13 mouse cellular contexts compared by ENCODE assay signal in genomic region chr14:48655073-48655791, GRCm38 (mm10). TPM values are rescaled to one million over a fixed set of nuclear protein-coding genes. Genes with fewer than 3 reads are reported as not detected.
DNase-seq lines count a peak whose midpoint lies in the region; ATAC-seq lines count a peak whose summit lies in the region.
"Had no signal": no experiment of that assay in that cellular context is flagged by ENCODE, and none has a peak within 500 bp of the region (broad histone marks: within the 10 kb centered on the region; RNA-seq: fewer than 3 reads in every experiment).

No protein-coding gene starts in this region.

- H3K36me3 ChIP-seq in kidney, embryonic 15.5 days, result no peaks in the 10 kb centered on the region
- H3K36me3 ChIP-seq in embryonic facial prominence, embryonic 14.5 days (ENCODE audit: control insufficient read depth, insufficient read depth, low read length), result no peaks in the 10 kb centered on the region
- H3K36me3 ChIP-seq in limb, embryonic 12.5 days, result no peaks in the 10 kb centered on the region
- H3K36me3 ChIP-seq in stomach, embryonic 15.5 days, result no peaks in the 10 kb centered on the region
- H3K36me3 ChIP-seq: embryonic facial prominence, embryonic 13.5 days had no signal

- WGBS in kidney, embryonic 15.5 days, result 1% methylated on average over 33 of the region's 33 CpGs
- 2% methylated on average over 33 of the region's 33 CpGs for WGBS in embryonic facial prominence, embryonic 14.5 days
- 1% methylated on average over 33 of the region's 33 CpGs for WGBS in limb, embryonic 12.5 days
- 2% methylated on average over 33 of the region's 33 CpGs for WGBS in stomach, embryonic 15.5 days

- DNase-seq in kidney, adult 8-10 months, result no peak
- no peak for DNase-seq in embryonic facial prominence, embryonic 14.5 days (ENCODE audit: low spot score)
- DNase-seq in layer of hippocampus, adult 8-10 months (ENCODE audit: low spot score in 2 of 2), result no peak
- DNase-seq in MN1 (ENCODE audit: low spot score), result no peak
- DNase-seq in cerebellum, postnatal 4 days (ENCODE audit: low spot score in 2 of 2), result no peak
- DNase-seq: gastrocnemius, postnatal 36 days had no signal

- no peak overlapping the region for H3K9ac ChIP-seq in kidney, embryonic 15.5 days
- no peak overlapping the region for H3K9ac ChIP-seq in embryonic facial prominence, embryonic 14.5 days (ENCODE audit: low read depth, low read length)
- no peak overlapping the region for H3K9ac ChIP-seq in limb, embryonic 12.5 days (replicated peaks)
- no peak overlapping the region for H3K9ac ChIP-seq in stomach, embryonic 15.5 days
- H3K9ac ChIP-seq: embryonic facial prominence, embryonic 13.5 days had no signal

- H3K4me1 ChIP-seq in kidney, embryonic 15.5 days, result peaks cover 18% of the 10 kb centered on the region
- no peaks in the 10 kb centered on the region for H3K4me1 ChIP-seq in embryonic facial prominence, embryonic 14.5 days (ENCODE audit: control insufficient read depth, insufficient read depth, low read length)
- peaks cover 15% of the 10 kb centered on the region for H3K4me1 ChIP-seq in limb, embryonic 12.5 days (replicated peaks)
- 0 out of 2 replicates have a peak, but pooled peaks cover 3% of the 10 kb centered on the region for H3K4me1 ChIP-seq in stomach, embryonic 15.5 days

- H3K27me3 ChIP-seq in kidney, embryonic 15.5 days, result peaks cover 100% of the 10 kb centered on the region
- H3K27me3 ChIP-seq in embryonic facial prominence, embryonic 14.5 days (replicated peaks; ENCODE audit: control insufficient read depth, insufficient read depth, low read length), result peaks cover 99% of the 10 kb centered on the region
- peaks cover 96% of the 10 kb centered on the region for H3K27me3 ChIP-seq in limb, embryonic 12.5 days
- H3K27me3 ChIP-seq in stomach, embryonic 15.5 days (replicated peaks), result peaks cover 94% of the 10 kb centered on the region

- H3K27ac ChIP-seq in kidney, embryonic 15.5 days, result no peak overlapping the region
- no peak overlapping the region for H3K27ac ChIP-seq in embryonic facial prominence, embryonic 14.5 days (replicated peaks; ENCODE audit: low read depth, low read length)
- H3K27ac ChIP-seq in limb, embryonic 12.5 days, result no peak overlapping the region
- H3K27ac ChIP-seq in stomach, embryonic 15.5 days, result no peak overlapping the region
- H3K27ac ChIP-seq: embryonic facial prominence, embryonic 13.5 days had no signal

- ATAC-seq in kidney, embryonic 15.5 days (replicated peaks; ENCODE audit: low FRiP score), result peak; percentile 15; the same call in 1 of the 2 replicates
- ATAC-seq in embryonic facial prominence, embryonic 14.5 days (ENCODE audit: low read depth), result 0 out of 2 replicates have a peak, but pooled peaks have one; percentile 19
- peak; percentile 31; the same call in 1 of the 2 replicates for ATAC-seq in limb, embryonic 12.5 days (ENCODE audit: insufficient number of reproducible peaks, insufficient read depth, low FRiP score, low TSS enrichment, low read depth)
- ATAC-seq in stomach, embryonic 15.5 days (ENCODE audit: insufficient read depth, low FRiP score, low read depth), result no peak
- ATAC-seq: lung, postnatal 0 days; Patski had no signal

- H3K4me3 ChIP-seq in kidney, embryonic 15.5 days (replicated peaks), result no peak overlapping the region
- no peak overlapping the region for H3K4me3 ChIP-seq in embryonic facial prominence, embryonic 14.5 days (ENCODE audit: low read depth, low read length)
- H3K4me3 ChIP-seq in limb, embryonic 12.5 days (replicated peaks), result no peak overlapping the region; the same call in 1 of the 2 replicates
- no peak overlapping the region for H3K4me3 ChIP-seq in stomach, embryonic 15.5 days (replicated peaks)
- H3K4me3 ChIP-seq: embryonic facial prominence, embryonic 13.5 days had no signal

- no peak overlapping the region for H3K4me2 ChIP-seq in kidney, embryonic 15.5 days
- peak overlapping the region; percentile 18; the same call in 1 of the 2 replicates for H3K4me2 ChIP-seq in embryonic facial prominence, embryonic 14.5 days (ENCODE audit: low read depth, low read length)
- peak overlapping the region; percentile 26 for H3K4me2 ChIP-seq in limb, embryonic 12.5 days
- 0 out of 2 replicates have a peak overlapping the region, but pooled peaks have one; percentile 16 for H3K4me2 ChIP-seq in stomach, embryonic 15.5 days
- H3K4me2 ChIP-seq: embryonic facial prominence, embryonic 13.5 days had no signal

- H3K9me3 ChIP-seq in kidney, embryonic 15.5 days (replicated peaks), result no peaks in the 10 kb centered on the region
- H3K9me3 ChIP-seq in embryonic facial prominence, embryonic 14.5 days (ENCODE audit: control insufficient read depth, low read length), result no peaks in the 10 kb centered on the region
- H3K9me3 ChIP-seq in limb, embryonic 12.5 days, result no peaks in the 10 kb centered on the region
- H3K9me3 ChIP-seq in stomach, embryonic 15.5 days, result no peaks in the 10 kb centered on the region
- H3K9me3 ChIP-seq: embryonic facial prominence, embryonic 13.5 days had no signal

RNA-seq across cellular contexts. Expression of gene Otx2, which starts 18.4 kb away (rescaled TPM):
- not detected in 2 replicates for polyA plus RNA-seq in kidney, embryonic 15.5 days (2015; fragmentation: Nextera tagmentation; extraction: Ambion mirVana)
- polyA plus RNA-seq in embryonic facial prominence, embryonic 14.5 days (2014; fragmentation: Nextera tagmentation; extraction: Ambion mirVana), result 5.5 and 5.7 TPM in 2 replicates
- not detected in 2 replicates for polyA plus RNA-seq in limb, embryonic 12.5 days (2016; fragmentation: Nextera tagmentation; extraction: Ambion mirVana)
- 0.22 TPM in 1 of 2 replicates, not detected in the other for polyA plus RNA-seq in stomach, embryonic 15.5 days (2015; fragmentation: Nextera tagmentation; extraction: Ambion mirVana)
- total RNA-seq in layer of hippocampus, adult 8-10 months (2022), result 1 to 10 TPM in 3 of 4 experiments, under 1 TPM in 1; 0.63 to 1.6 (median 1.2) TPM
- total RNA-seq: gastrocnemius, postnatal 36 days had no signal
- polyA plus RNA-seq: lung, postnatal 0 days; neural tube, embryonic 14.5 days; Patski had no signal
